Mouse (Mus musculus): ENCODE data around the gene Slc4a2. TPM values are rescaled to one million over a fixed set of nuclear protein-coding genes. Genes with fewer than 3 reads are reported as not detected.

Slc4a2 gene
- total RNA-seq, 2 experiments from 2014 or later: 11.4 to 24.1 TPM

GRCm38 (mm10) chr5:24453283-24453984, 29.8 kb downstream of the Slc4a2 start:
- ATAC-seq (replicated peaks; ENCODE audit: poor library complexity): no peak

GRCm38 (mm10) chr5:24453985-24454303, 30.3 kb downstream of the Slc4a2 start:
- ATAC-seq (replicated peaks; ENCODE audit: poor library complexity): no peak

GRCm38 (mm10) chr5:24455076-24455475, 31.4 kb downstream of the Slc4a2 start:
- ATAC-seq (replicated peaks; ENCODE audit: poor library complexity): no peak

GRCm38 (mm10) chr5:24455613-24456012, 32.0 kb downstream of the Slc4a2 start:
- no peak for ATAC-seq (replicated peaks; ENCODE audit: poor library complexity)

- no peak for ATAC-seq (replicated peaks; ENCODE audit: poor library complexity)
These were observed 43.1 kb downstream of the Slc4a2 start for GRCm38 (mm10) chr5:24466762-24467161.

GRCm38 (mm10) chr5:24470600-24470999, 47.0 kb downstream of the Slc4a2 start:
- ATAC-seq (replicated peaks; ENCODE audit: poor library complexity): peak; percentile 83

GRCm38 (mm10) chr5:24472884-24473619, 49.4 kb downstream of the Slc4a2 start:
- ATAC-seq (replicated peaks; ENCODE audit: poor library complexity): peak; percentile 53

- ATAC-seq (replicated peaks; ENCODE audit: poor library complexity): no peak
These were observed 50.5 kb downstream of the Slc4a2 start for GRCm38 (mm10) chr5:24474025-24474722.

- 0 out of 2 replicates have a peak, but pooled peaks have one; percentile 35 for ATAC-seq (replicated peaks; ENCODE audit: poor library complexity)
These were observed 51.2 kb downstream of the Slc4a2 start for GRCm38 (mm10) chr5:24474723-24475261.

- ATAC-seq (replicated peaks; ENCODE audit: poor library complexity): no peak
These were observed 52.0 kb downstream of the Slc4a2 start for GRCm38 (mm10) chr5:24475476-24476241.

- no peak for ATAC-seq (replicated peaks; ENCODE audit: poor library complexity)
These were observed 54.3 kb downstream of the Slc4a2 start for GRCm38 (mm10) chr5:24477909-24478308.

- peak; percentile 45 for ATAC-seq (replicated peaks; ENCODE audit: poor library complexity)
These were observed 58.0 kb downstream of the Slc4a2 start for GRCm38 (mm10) chr5:24481647-24482046.

GRCm38 (mm10) chr5:24482247-24483079, 58.8 kb downstream of the Slc4a2 start:
- no peak for ATAC-seq (replicated peaks; ENCODE audit: poor library complexity)

- peak; percentile 86 for ATAC-seq (replicated peaks; ENCODE audit: poor library complexity)
These were observed 59.7 kb downstream of the Slc4a2 start for GRCm38 (mm10) chr5:24483326-24483725.

GRCm38 (mm10) chr5:24484963-24485362, 61.3 kb downstream of the Slc4a2 start:
- ATAC-seq (replicated peaks; ENCODE audit: poor library complexity): no peak

- peak; percentile 72 for ATAC-seq (replicated peaks; ENCODE audit: poor library complexity)
These were observed 62.5 kb downstream of the Slc4a2 start for GRCm38 (mm10) chr5:24486097-24486496.

GRCm38 (mm10) chr5:24486738-24487137, 63.1 kb downstream of the Slc4a2 start:
- no peak for ATAC-seq (replicated peaks; ENCODE audit: poor library complexity)

GRCm38 (mm10) chr5:24490413-24490920, 66.8 kb downstream of the Slc4a2 start:
- ATAC-seq (replicated peaks; ENCODE audit: poor library complexity): no peak
